Mouse (Mus musculus) embryo, embryonic 9.5 days (tissue): Measurements from ENCODE around the gene Ppp6r2.

Source experiments
- DNase-seq: peaks from one replicate; pipeline ENCODE4 v3.0.0-alpha.2; 2017; ENCODE audit errors: extremely low spot score

Ppp6r2 gene

GRCm38 (mm10) chr15:89309962-89310498, 98.7 kb downstream of the Ppp6r2 start:
- no peak for DNase-seq

GRCm38 (mm10) chr15:89313359-89313758, 102.0 kb downstream of the Ppp6r2 start:
- DNase-seq, result no peak

GRCm38 (mm10) chr15:89314107-89314506, 102.8 kb downstream of the Ppp6r2 start:
- no peak for DNase-seq

- DNase-seq, result peak; percentile 26
Measured at GRCm38 (mm10) chr15:89314511-89315189, 103.3 kb downstream of the Ppp6r2 start.

GRCm38 (mm10) chr15:89315190-89315731, 103.9 kb downstream of the Ppp6r2 start, which contains the start of gene Sbf1:
Sbf1 (minus strand) TSS chr15:89315311.
- peak; percentile 96 for DNase-seq

GRCm38 (mm10) chr15:89316146-89316545, 104.8 kb downstream of the Ppp6r2 start:
- DNase-seq, result peak; percentile 26

- DNase-seq, result no peak
Measured at GRCm38 (mm10) chr15:89321264-89321663, 109.9 kb downstream of the Ppp6r2 start.

- DNase-seq, result peak; percentile 7
Measured at GRCm38 (mm10) chr15:89322670-89323522, 111.5 kb downstream of the Ppp6r2 start, which contains the start of gene Adm2. Adm2 (plus strand) TSS chr15:89322720.

GRCm38 (mm10) chr15:89323656-89324055, 112.3 kb downstream of the Ppp6r2 start:
- DNase-seq, result no peak

GRCm38 (mm10) chr15:89326441-89326840, 115.1 kb downstream of the Ppp6r2 start:
- DNase-seq, result no peak

GRCm38 (mm10) chr15:89334271-89334670, 122.9 kb downstream of the Ppp6r2 start, which contains the start of gene Miox:
Miox (plus strand) TSS chr15:89334398.
- no peak for DNase-seq

GRCm38 (mm10) chr15:89334774-89335537, 123.6 kb downstream of the Ppp6r2 start:
- no peak for DNase-seq

GRCm38 (mm10) chr15:89336422-89336821, 125.1 kb downstream of the Ppp6r2 start:
- no peak for DNase-seq
